Mouse (Mus musculus) CH12.LX (cell line): ENCODE results near the gene Paxbp1. TPM values are rescaled to one million over a fixed set of nuclear protein-coding genes. Genes with fewer than 3 reads are reported as not detected.

Experiments
- DNase-seq: peaks from one replicate; pipeline ENCODE4 v3.0.0-alpha.2; 2013; ENCODE audit errors: extremely low read depth
- H3K27ac ChIP-seq: 2 replicates; pipeline ENCODE4 v1.5.1; 2012; ENCODE audit warnings: low read depth, mild to moderate bottlenecking, control low read depth, moderate library complexity; ENCODE audit not compliant: insufficient read depth
- H3K27me3 ChIP-seq: replicated peaks from 2 replicates; pipeline ENCODE3; 2012; ENCODE audit warnings: inconsistent platforms
- H3K36me3 ChIP-seq, 2 experiments: replicated peaks in 1 of 2; 2 replicates each; pipeline versions ENCODE3 to v1.6.1; 2012; ENCODE audit warnings: inconsistent platforms in 1 of 2, low read length in 1 of 2, mild to moderate bottlenecking in 1 of 2, mixed read lengths in 1 of 2, moderate library complexity in 1 of 2; ENCODE audit not compliant: control insufficient read depth in 1 of 2, insufficient read depth in 1 of 2
- H3K4me1 ChIP-seq, 2 experiments: 2 replicates each; pipeline ENCODE4 v1.6.1; 2012; ENCODE audit warnings: inconsistent platforms in 1 of 2, moderate library complexity in 1 of 2; ENCODE audit not compliant: insufficient read depth in 2 of 2, control insufficient read depth in 1 of 2
- H3K4me2 ChIP-seq: 2 replicates; pipeline ENCODE4 v1.6.1; 2012; ENCODE audit warnings: low read depth, mild to moderate bottlenecking, control low read depth; ENCODE audit not compliant: poor library complexity, insufficient read depth, severe bottlenecking
- H3K4me3 ChIP-seq, 3 experiments: fragments of 150-350 bp in 1 of 3; sonication (generic) in 1 of 3; replicated peaks in 1 of 3; 2 replicates each; pipeline versions ENCODE3 to v1.5.1; 2011 to 2012; ENCODE audit warnings: low read depth in 2 of 3, low read length in 2 of 3, mild to moderate bottlenecking in 2 of 3, moderate library complexity in 2 of 3, control low read depth in 1 of 3, improper control_type of control experiment in 1 of 3, inconsistent platforms in 1 of 3, mixed read lengths in 1 of 3; ENCODE audit not compliant: poor library complexity in 1 of 3
- H3K79me2 ChIP-seq: replicated peaks from 2 replicates; pipeline ENCODE4 v1.6.1; 2012; ENCODE audit warnings: mild to moderate bottlenecking, moderate library complexity; ENCODE audit not compliant: control insufficient read depth, poor library complexity, insufficient read depth, severe bottlenecking; ENCODE audit errors: extremely low read depth
- H3K9ac ChIP-seq: 2 replicates; pipeline ENCODE4 v1.6.1; 2012; ENCODE audit warnings: low read depth, mild to moderate bottlenecking, control low read depth, moderate library complexity; ENCODE audit not compliant: insufficient read depth
- H3K9me3 ChIP-seq: replicated peaks from 2 replicates; pipeline ENCODE3; 2012; ENCODE audit warnings: low read length, inconsistent platforms, mixed read lengths
- BHLHE40 ChIP-seq: IDR thresholded peaks from 2 replicates; pipeline ENCODE4 v1.6.1; 2011; ENCODE audit warnings: mild to moderate bottlenecking, low read depth, low read length, improper control_type of control experiment
- MXI1 ChIP-seq: IDR thresholded peaks from 2 replicates; pipeline ENCODE4 v1.6.1; 2011; ENCODE audit warnings: mild to moderate bottlenecking, low read depth, low read length, improper control_type of control experiment
- PAX5 ChIP-seq: IDR thresholded peaks from 2 replicates; pipeline ENCODE4 v1.6.1; 2012; ENCODE audit warnings: low read length, inconsistent platforms, mixed read lengths
- POLR2AphosphoS2 ChIP-seq: IDR thresholded peaks from 2 replicates; pipeline ENCODE4 v1.6.1; 2011; ENCODE audit warnings: low read depth, low read length, improper control_type of control experiment
- USF2 ChIP-seq: conservative IDR thresholded peaks from 2 replicates; pipeline ENCODE4 v1.6.1; 2011; ENCODE audit warnings: low read depth, low read length, improper control_type of control experiment
- dilution Hi-C: fragments of 300-500 bp; cut with MboI; formaldehyde crosslinking; loops from 2 replicates; pipeline ENCODE4 v1.14.3; 2020; ENCODE audit warnings: low sequenced_read_pairs; ENCODE audit not compliant: extremely low pct_unique_long_range_greater_than_20kb, extremely low pct_ligation_motif_present
- in situ Hi-C: fragments of 300-500 bp; cut with MboI; formaldehyde crosslinking; loops from 3 replicates; pipeline ENCODE4 v1.14.3; 2019; ENCODE audit warnings: low sequenced_read_pairs, low pct_ligation_motif_present, low pct_unique_long_range_greater_than_20kb, mixed read lengths
- polyA plus RNA-seq: library from polyadenylated mRNA; unstranded; fragments of >175 nt; gene quantifications from 2 replicates; pipeline ENCODE4 v1.2.1, GENCODE M21; 2012; ENCODE audit warnings: low read depth; ENCODE audit not compliant: insufficient read length
- total RNA-seq, 2 experiments: library from RNA; depleted of rRNA; stranded (reverse); fragments of 300-350 nt in 1 of 2; fragments of >200 nt in 1 of 2; gene quantifications; 2 replicates each; pipeline ENCODE4 v1.2.3; 2012 to 2014

Gene Paxbp1
- total and polyA plus RNA-seq, 3 experiments, result 39.4 to 77.1 (median 74.4) TPM

- no peak overlapping the region for H3K4me3 ChIP-seq
- no peak overlapping the region for H3K9ac ChIP-seq
- H3K27me3 ChIP-seq, result no peaks in the 10 kb centered on the region
- DNase-seq, result no peak
- H3K4me2 ChIP-seq, result no peak overlapping the region
- H3K27ac ChIP-seq, result no peak overlapping the region
- in situ Hi-C loops (no loop called here), dilution Hi-C loops (no loop called here)
- H3K4me1 ChIP-seq, result no peaks in the 10 kb centered on the region
- H3K79me2 ChIP-seq, result no peaks in the 10 kb centered on the region
- TF ChIP-seq MXI1 (no peak), USF2 (no peak), PAX5 (no peak), BHLHE40 (no peak), POLR2AphosphoS2 (no peak)
- TF ChIP-seq, all 38 proteins: peak for 0
- peaks cover 23 to 56% of the 10 kb centered on the region in 2 experiments for H3K36me3 ChIP-seq
- H3K9me3 ChIP-seq, result no peaks in the 10 kb centered on the region
Measured at GRCm38 (mm10) chr16:90964302-90964701, 80.0 kb downstream of the Paxbp1 start.

Other genes with a start within 250 kb of the Paxbp1 start
- gene Urb1, start 234.1 kb downstream of the Paxbp1 start, total RNA-seq (2012; rRNA removed), result 29.4 and 41.1 TPM in 2 replicates
- gene Urb1, start 234.1 kb downstream of the Paxbp1 start, total RNA-seq (2014; rRNA removed), result 21.1 and 23.9 TPM in 2 replicates
- gene Urb1, start 234.1 kb downstream of the Paxbp1 start, polyA plus RNA-seq, result 26.5 and 34.5 TPM in 2 replicates
- gene Eva1c, start 217.8 kb downstream of the Paxbp1 start, total RNA-seq (2012; rRNA removed), result not detected in 2 replicates
- not detected in 2 replicates for gene Eva1c, start 217.8 kb downstream of the Paxbp1 start, total RNA-seq (2014; rRNA removed)
- gene Eva1c, start 217.8 kb downstream of the Paxbp1 start, polyA plus RNA-seq, result not detected in 2 replicates
- gene Cfap298, start 109.4 kb downstream of the Paxbp1 start, total RNA-seq (2012; rRNA removed), result 67.0 and 69.0 TPM in 2 replicates
- 41.8 and 55.9 TPM in 2 replicates for gene Cfap298, start 109.4 kb downstream of the Paxbp1 start, total RNA-seq (2014; rRNA removed)
- 127 and 160 TPM in 2 replicates for gene Cfap298, start 109.4 kb downstream of the Paxbp1 start, polyA plus RNA-seq
- 8.1 and 8.4 TPM in 2 replicates for gene Synj1, start 33.2 kb downstream of the Paxbp1 start, total RNA-seq (2012; rRNA removed)
- gene Synj1, start 33.2 kb downstream of the Paxbp1 start, total RNA-seq (2014; rRNA removed), result 3.6 and 4.6 TPM in 2 replicates
- gene Synj1, start 33.2 kb downstream of the Paxbp1 start, polyA plus RNA-seq, result 12.2 and 20.7 TPM in 2 replicates
- gene 4932438H23Rik, start 50.6 kb upstream of the Paxbp1 start, total RNA-seq (2012; rRNA removed), result not detected in 2 replicates
- gene 4932438H23Rik, start 50.6 kb upstream of the Paxbp1 start, total RNA-seq (2014; rRNA removed), result not detected in 2 replicates
- not detected in 2 replicates for gene 4932438H23Rik, start 50.6 kb upstream of the Paxbp1 start, polyA plus RNA-seq
- not detected in 2 replicates for gene Olig2, start 180.9 kb upstream of the Paxbp1 start, total RNA-seq (2012; rRNA removed)
- not detected in 2 replicates for gene Olig2, start 180.9 kb upstream of the Paxbp1 start, total RNA-seq (2014; rRNA removed)
- not detected in 2 replicates for gene Olig2, start 180.9 kb upstream of the Paxbp1 start, polyA plus RNA-seq
- gene Olig1, start 225.2 kb upstream of the Paxbp1 start, total RNA-seq (2012; rRNA removed), result not detected in 2 replicates
- gene Olig1, start 225.2 kb upstream of the Paxbp1 start, total RNA-seq (2014; rRNA removed), result not detected in 2 replicates
- not detected in 2 replicates for gene Olig1, start 225.2 kb upstream of the Paxbp1 start, polyA plus RNA-seq